Mouse (Mus musculus) ovary, adult 18-20 months (tissue): ENCODE measurements around the gene Mettl23.
"Not testable (repeated sequence)": the region's sequence is repeated elsewhere in the genome, so short reads cannot be mapped to it uniquely, and the experiment has no call there.

ENCODE experiments used
- DNase-seq: peaks from one replicate; pipeline ENCODE4 v3.0.0; 2022; ENCODE audit warnings: low spot score, mixed read lengths

The Mettl23 gene

GRCm38 (mm10) chr11:116818722-116819121 is 24.4 kb upstream of the Mettl23 start:
- no peak for DNase-seq

GRCm38 (mm10) chr11:116819932-116820593 is 23.0 kb upstream of the Mettl23 start:
- DNase-seq = no peak

GRCm38 (mm10) chr11:116821057-116821940 is 21.8 kb upstream of the Mettl23 start:
- DNase-seq = no peak

GRCm38 (mm10) chr11:116822215-116822614 is 20.9 kb upstream of the Mettl23 start:
- DNase-seq = no peak

- DNase-seq = no peak
These were observed 20.5 kb upstream of the Mettl23 start for GRCm38 (mm10) chr11:116822626-116823025.

DNA sequence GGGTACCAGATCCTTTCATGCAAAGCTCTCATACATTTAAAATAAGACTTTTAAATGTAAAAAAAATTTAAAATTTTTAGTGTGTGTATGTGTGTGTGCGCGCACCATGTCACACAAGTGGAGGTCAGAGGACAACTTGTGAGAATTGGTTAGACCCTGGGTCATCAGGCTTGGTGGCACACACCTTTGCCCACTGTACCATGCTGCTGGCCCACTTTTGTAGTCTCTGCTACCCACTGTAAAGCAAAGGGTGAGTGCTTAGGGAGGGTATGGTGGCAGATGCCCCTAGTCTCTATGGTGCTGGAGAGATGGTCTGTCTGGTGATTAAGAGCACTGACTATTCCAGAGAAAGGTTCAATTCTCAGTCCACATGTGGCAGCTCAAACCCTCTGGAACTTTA is 19.8 kb upstream of the Mettl23 start:
- DNase-seq = no peak

DNA sequence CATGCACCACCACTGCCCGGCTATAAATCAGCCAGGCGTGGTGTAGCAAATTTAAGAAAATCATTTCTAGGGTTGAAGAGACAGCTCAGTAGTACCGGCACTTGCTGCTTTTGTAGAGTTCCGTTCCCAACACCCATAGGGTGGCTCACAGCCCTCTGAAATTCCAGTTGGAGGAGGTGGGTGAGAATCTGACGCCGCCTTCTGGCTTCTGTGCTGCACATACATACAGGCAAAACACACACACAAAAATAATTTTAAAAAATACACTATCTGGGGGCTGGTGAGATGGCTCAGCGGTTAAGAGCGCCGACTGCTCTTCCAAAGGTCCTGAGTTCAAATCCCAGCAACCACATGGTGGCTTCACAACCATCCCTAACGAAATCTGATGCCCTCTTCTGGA is 19.2 kb upstream of the Mettl23 start:
- not testable (repeated sequence) for DNase-seq

DNA sequence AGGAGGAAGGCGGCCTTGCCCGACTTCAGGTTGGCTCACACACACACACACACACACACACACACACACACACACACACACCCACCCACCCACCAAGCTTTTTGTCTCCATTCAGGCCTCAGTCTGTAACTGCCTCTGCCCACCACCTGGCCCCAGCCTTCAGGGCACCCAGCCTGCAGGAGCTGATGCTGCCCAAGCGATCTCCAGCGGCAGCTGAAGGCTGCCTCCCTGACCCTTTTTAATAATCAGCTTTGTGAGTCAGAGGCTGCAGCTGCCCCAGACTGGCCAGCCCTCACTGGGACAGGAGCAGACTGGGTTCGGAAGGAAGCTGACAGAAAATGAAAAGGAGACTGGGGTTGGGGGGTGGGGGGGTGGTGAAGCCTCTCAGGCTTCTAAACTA is 17.8 kb upstream of the Mettl23 start:
- DNase-seq = no peak

- DNase-seq = no peak
These were observed 16.3 kb upstream of the Mettl23 start for GRCm38 (mm10) chr11:116826550-116827504.

DNA sequence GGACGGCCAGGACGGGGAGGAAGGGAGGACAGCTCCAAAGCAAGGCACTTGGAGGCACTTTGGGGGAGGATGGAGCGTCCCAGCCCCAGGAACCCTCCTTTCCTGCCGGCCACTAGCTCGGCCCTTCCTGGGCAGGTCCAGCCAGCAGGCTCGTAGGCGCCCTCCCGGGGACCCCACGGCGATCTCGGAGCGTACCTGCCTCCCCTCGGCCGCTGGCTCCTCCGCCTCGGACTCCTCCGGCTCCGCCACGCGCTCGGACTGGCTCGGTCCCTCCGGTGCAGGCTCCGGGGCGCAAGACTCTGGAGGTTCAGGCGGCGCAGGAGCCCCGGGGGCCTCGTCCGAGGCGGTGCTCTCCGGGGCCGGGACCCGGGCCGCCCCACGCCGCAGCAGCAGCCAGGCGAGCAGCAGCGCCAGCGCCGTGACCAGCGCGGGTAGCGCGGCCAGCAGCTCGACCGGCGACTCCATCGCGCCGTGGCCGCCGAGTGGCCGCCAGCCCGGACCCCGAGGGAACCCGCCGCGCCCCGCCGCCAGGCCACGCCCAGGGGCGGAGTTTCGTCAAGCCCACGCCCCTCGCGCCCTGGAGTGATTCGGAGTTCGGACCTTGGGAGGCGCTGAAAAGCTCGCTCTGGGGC is 15.4 kb upstream of the Mettl23 start, which contains the start of gene Mxra7:
Gene Mxra7 (minus strand): TSS at position 513 of the 632 bp plus-strand sequence.
- peak; percentile 76 for DNase-seq

GRCm38 (mm10) chr11:116832172-116832685 is 10.8 kb upstream of the Mettl23 start:
- DNase-seq = no peak

GRCm38 (mm10) chr11:116834954-116835353 is 8.1 kb upstream of the Mettl23 start:
- DNase-seq = no peak

- DNase-seq = no peak
These were observed 6.8 kb upstream of the Mettl23 start for GRCm38 (mm10) chr11:116836283-116836682.

GRCm38 (mm10) chr11:116837441-116837840 is 5.6 kb upstream of the Mettl23 start:
- DNase-seq = no peak

DNA sequence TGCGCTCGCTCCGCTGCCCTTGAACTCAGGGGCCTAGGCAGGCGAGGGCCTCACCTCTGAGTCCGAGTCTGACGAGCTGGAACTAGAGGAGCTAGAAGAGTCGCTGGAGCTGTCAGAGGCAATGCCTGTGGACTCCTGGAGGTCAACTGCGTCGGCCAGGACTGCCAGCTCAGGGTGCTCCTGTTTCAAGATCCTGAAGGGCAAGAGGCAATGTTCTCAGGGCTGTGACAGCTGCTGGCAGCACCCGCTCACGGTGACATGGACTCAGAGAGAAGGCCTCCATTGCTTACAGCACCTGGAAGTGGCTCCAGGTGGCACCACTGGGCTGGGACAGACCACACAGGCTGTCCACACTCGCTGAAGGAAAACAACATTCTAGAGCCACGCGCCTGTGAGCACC is 4.1 kb upstream of the Mettl23 start:
- DNase-seq = no peak

DNA sequence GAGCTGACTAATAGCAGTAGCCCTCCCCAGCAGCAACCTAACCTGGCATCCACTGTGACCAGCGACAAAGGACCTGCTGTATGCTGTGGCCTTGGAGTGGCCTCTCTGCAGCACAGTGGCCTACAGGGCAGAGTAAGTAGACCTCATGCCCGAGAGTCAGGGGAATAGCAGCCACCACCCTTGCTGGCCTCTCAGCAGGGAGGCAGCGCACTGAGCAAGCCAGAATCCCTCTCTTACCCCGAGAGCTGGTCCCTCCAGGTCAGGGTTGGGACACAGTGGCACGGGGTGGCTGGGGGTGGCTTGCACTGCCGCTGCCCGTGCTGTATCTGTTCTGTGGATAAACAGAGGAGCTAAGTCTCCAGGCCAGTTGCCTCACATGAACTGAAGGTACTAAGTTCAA is 3.5 kb upstream of the Mettl23 start:
- no peak for DNase-seq

DNA sequence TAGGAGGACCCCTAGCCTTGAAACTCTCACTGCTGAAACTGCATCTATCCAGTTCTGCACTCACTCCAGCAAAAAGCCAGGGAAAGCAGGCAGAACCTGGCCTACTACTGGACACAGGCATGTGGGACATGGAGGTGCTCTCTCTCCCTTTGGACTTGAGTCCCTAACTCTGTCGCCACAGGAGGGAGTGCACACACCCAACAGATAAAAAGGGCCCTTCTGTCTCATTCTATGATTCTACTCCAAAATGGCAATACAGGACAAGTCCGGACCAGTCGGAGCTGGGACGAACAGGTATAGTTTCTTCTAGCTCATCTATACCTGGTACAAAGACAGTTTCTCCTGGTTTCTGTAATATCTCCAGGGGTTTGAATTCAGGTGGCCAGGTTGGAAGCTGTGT is 2.3 kb upstream of the Mettl23 start:
- no peak for DNase-seq

GRCm38 (mm10) chr11:116842531-116843260 is 382 bp upstream of the Mettl23 start:
- peak; percentile 43 for DNase-seq

- no peak for DNase-seq
These were observed 3.6 kb downstream of the Mettl23 start for GRCm38 (mm10) chr11:116846593-116847181.
